In the genomic region with DNA sequence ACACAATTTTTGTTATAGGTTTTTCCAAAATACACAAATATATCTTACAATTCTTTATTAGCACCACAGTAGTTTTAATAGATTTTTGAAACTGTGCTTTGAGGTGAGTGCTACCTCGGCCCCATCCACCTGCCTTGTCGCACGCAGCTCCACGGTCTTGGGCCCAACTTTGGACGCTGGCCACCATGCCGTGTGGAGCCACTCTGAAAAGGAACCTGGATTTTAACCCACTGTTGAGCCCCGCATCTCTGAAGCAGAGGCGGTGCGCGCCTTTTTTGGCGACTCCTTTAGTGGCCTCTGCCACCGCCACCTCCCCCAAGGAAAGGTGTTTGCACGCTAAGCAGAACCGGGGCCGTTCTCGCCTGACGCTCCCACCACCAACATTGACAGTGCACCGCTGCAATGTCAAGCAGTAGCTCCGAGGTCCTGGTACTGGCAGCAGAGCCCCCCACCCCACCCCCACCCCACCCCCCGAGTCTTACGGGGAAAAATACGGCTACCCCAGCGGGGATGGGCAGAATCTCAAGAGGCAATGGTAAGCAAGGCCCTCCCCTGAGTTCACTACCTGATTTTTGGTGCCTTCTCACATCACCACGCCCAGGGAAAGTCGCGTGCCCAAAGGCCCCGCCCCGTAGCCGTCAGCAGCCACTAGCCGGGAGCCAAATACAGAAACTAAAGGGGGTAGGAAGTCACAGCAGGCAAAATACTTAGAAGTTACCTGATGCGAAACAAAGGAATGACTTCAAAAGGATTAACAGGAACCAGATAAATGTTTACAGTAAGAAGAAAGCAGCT, we compare ENCODE assay signal across 8 mouse cellular contexts. TPM values are rescaled to one million over a fixed set of nuclear protein-coding genes. Genes with fewer than 3 reads are reported as not detected.
DNase-seq lines count a peak whose midpoint lies in the region; ATAC-seq and TF ChIP-seq lines count a peak whose summit lies in the region.
"Had no signal": no experiment of that assay in that cellular context is flagged by ENCODE, and none has a peak within 500 bp of the region (broad histone marks: within the 10 kb centered on the region; RNA-seq: fewer than 3 reads in every experiment).

No protein-coding gene starts in this region.

- H3K9ac ChIP-seq in forebrain, postnatal 0 days: peak overlapping the region; percentile 35

- no peaks in the 10 kb centered on the region for H3K36me3 ChIP-seq in forebrain, postnatal 0 days (ENCODE audit: insufficient read depth)
- H3K36me3 ChIP-seq in limb, embryonic 10.5 days: no peaks in the 10 kb centered on the region
- H3K36me3 ChIP-seq in midbrain, embryonic 10.5 days: no peaks in the 10 kb centered on the region

- no peaks in the 10 kb centered on the region for H3K27me3 ChIP-seq in forebrain, postnatal 0 days (ENCODE audit: insufficient read depth, low read length)
- H3K27me3 ChIP-seq in limb, embryonic 10.5 days (ENCODE audit: low read depth, poor library complexity, severe bottlenecking): no peaks in the 10 kb centered on the region
- H3K27me3 ChIP-seq in midbrain, embryonic 10.5 days (ENCODE audit: low read depth, poor library complexity, severe bottlenecking): no peaks in the 10 kb centered on the region

- no peaks in the 10 kb centered on the region for H3K9me3 ChIP-seq in forebrain, postnatal 0 days (ENCODE audit: low read length)
- no peaks in the 10 kb centered on the region for H3K9me3 ChIP-seq in limb, embryonic 10.5 days (replicated peaks)
- no peaks in the 10 kb centered on the region for H3K9me3 ChIP-seq in midbrain, embryonic 10.5 days (replicated peaks)

- peak overlapping the region; percentile 56 for H3K4me2 ChIP-seq in forebrain, postnatal 0 days (ENCODE audit: low read depth)

- 11% methylated on average over 31 of the region's 31 CpGs for WGBS in forebrain, postnatal 0 days
- WGBS in limb, embryonic 10.5 days: 8% methylated on average over 31 of the region's 31 CpGs
- WGBS in midbrain, embryonic 10.5 days: 12% methylated on average over 31 of the region's 31 CpGs

- peak; percentile 14 for DNase-seq in adrenal gland, postnatal 14 days
- peak; percentile 1 for DNase-seq in forebrain, postnatal 0 days
- peak; percentile 59 for DNase-seq in limb, embryonic 10.5 days (ENCODE audit: low spot score)
- DNase-seq in midbrain, embryonic 10.5 days (ENCODE audit: low spot score): peak; percentile 19
- DNase-seq in thymus, adult 18-20 months: peak; percentile 9 to 17

- no peak overlapping the region for H3K27ac ChIP-seq in forebrain, postnatal 0 days (ENCODE audit: low read depth, low read length)
- no peak overlapping the region; the same call in 1 of the 2 replicates for H3K27ac ChIP-seq in limb, embryonic 10.5 days
- H3K27ac ChIP-seq in midbrain, embryonic 10.5 days (replicated peaks): no peak overlapping the region

- H3K4me3 ChIP-seq in forebrain, postnatal 0 days (ENCODE audit: low read depth, low read length): peak overlapping the region; percentile 31
- peak overlapping the region; percentile 53 for H3K4me3 ChIP-seq in limb, embryonic 10.5 days
- peak overlapping the region; percentile 53 for H3K4me3 ChIP-seq in midbrain, embryonic 10.5 days

- ATAC-seq in CD4-positive, CD25-positive, alpha-beta regulatory T cell, adult 4 months: peak; percentile 100
- ATAC-seq in forebrain, postnatal 0 days: peak; percentile 43
- no peak for ATAC-seq in cerebellum, adult (ENCODE audit: insufficient number of reproducible peaks, low FRiP score, low TSS enrichment)

- TF ChIP-seq CTCF in forebrain, postnatal 0 days (IDR thresholded peaks at IDR 0.05; ENCODE audit: low read depth): no peak

- H3K4me1 ChIP-seq in forebrain, postnatal 0 days (ENCODE audit: insufficient read depth): no peaks in the 10 kb centered on the region
- no peaks in the 10 kb centered on the region for H3K4me1 ChIP-seq in limb, embryonic 10.5 days
- peaks cover 6% of the 10 kb centered on the region for H3K4me1 ChIP-seq in midbrain, embryonic 10.5 days

RNA-seq across cellular contexts. Expression of a gene that starts 13.4 kb away (rescaled TPM):
- 10 to 100 TPM; 18.3 to 20.2 TPM for polyA plus RNA-seq in CD4-positive, CD25-positive, alpha-beta regulatory T cell, adult 4 months (2017; shearing (Covaris generic))
- 3.1 and 4.1 TPM in 2 replicates for total RNA-seq in adrenal gland, postnatal 14 days (2021)
- total RNA-seq in forebrain, postnatal 0 days (2014; rRNA removed): 5.1 and 5.2 TPM in 2 replicates
- 1.1 and 2.1 TPM in 2 replicates for polyA plus RNA-seq in forebrain, postnatal 0 days (2015; fragmentation: Nextera tagmentation; extraction: Ambion mirVana)
- 1.7 and 2.0 TPM in 2 replicates for polyA plus RNA-seq in limb, embryonic 10.5 days (2016; fragmentation: Nextera tagmentation; extraction: Ambion mirVana)
- 2.1 and 2.4 TPM in 2 replicates for polyA plus RNA-seq in midbrain, embryonic 10.5 days (2016; fragmentation: Nextera tagmentation; extraction: Ambion mirVana)

RNA-seq across cellular contexts. Expression of a gene that starts 52.9 kb away (rescaled TPM):
- 10 to 100 TPM; 11.7 to 13.0 TPM for polyA plus RNA-seq in CD4-positive, CD25-positive, alpha-beta regulatory T cell, adult 4 months (2017; shearing (Covaris generic))
- total RNA-seq in adrenal gland, postnatal 14 days (2021): 3.3 TPM in 2 replicates
- 3.1 and 4.2 TPM in 2 replicates for total RNA-seq in forebrain, postnatal 0 days (2014; rRNA removed)
- polyA plus RNA-seq in forebrain, postnatal 0 days (2015; fragmentation: Nextera tagmentation; extraction: Ambion mirVana): 1.3 and 3.0 TPM in 2 replicates
- polyA plus RNA-seq in limb, embryonic 10.5 days (2016; fragmentation: Nextera tagmentation; extraction: Ambion mirVana): 2.7 and 3.4 TPM in 2 replicates
- 2.9 and 3.0 TPM in 2 replicates for polyA plus RNA-seq in midbrain, embryonic 10.5 days (2016; fragmentation: Nextera tagmentation; extraction: Ambion mirVana)

RNA-seq across cellular contexts. Expression of a gene that starts 58.5 kb away (rescaled TPM):
- not detected for polyA plus RNA-seq in CD4-positive, CD25-positive, alpha-beta regulatory T cell, adult 4 months (2017; shearing (Covaris generic))
- total RNA-seq in adrenal gland, postnatal 14 days (2021): not detected in 2 replicates
- total RNA-seq in forebrain, postnatal 0 days (2014; rRNA removed): not detected in 2 replicates
- not detected in 2 replicates for polyA plus RNA-seq in forebrain, postnatal 0 days (2015; fragmentation: Nextera tagmentation; extraction: Ambion mirVana)
- not detected in 2 replicates for polyA plus RNA-seq in limb, embryonic 10.5 days (2016; fragmentation: Nextera tagmentation; extraction: Ambion mirVana)
- not detected in 2 replicates for polyA plus RNA-seq in midbrain, embryonic 10.5 days (2016; fragmentation: Nextera tagmentation; extraction: Ambion mirVana)
- total RNA-seq: heart, postnatal 14 days had no signal

Comparison
In these comparisons a context has a peak if more than half of its experiments do, and no peak if none do; other contexts are left out.
1. DNase-seq: peak in every context shown above with its lines; median percentile 59 in limb, embryonic 10.5 days; 19 in midbrain, embryonic 10.5 days; 14 in adrenal gland, postnatal 14 days; 13 in thymus, adult 18-20 months; 1 in forebrain, postnatal 0 days.